Mouse (Mus musculus): Measurements from ENCODE around the gene Zfp937. TPM values are rescaled to one million over a fixed set of nuclear protein-coding genes. Genes with fewer than 3 reads are reported as not detected.
"Not testable (repeated sequence)": the region's sequence is repeated elsewhere in the genome, so short reads cannot be mapped to it uniquely, and the experiment has no call there.

The Zfp937 gene
- polyA plus RNA-seq, 1 experiment from 2014 or later: 10.3 TPM

DNA sequence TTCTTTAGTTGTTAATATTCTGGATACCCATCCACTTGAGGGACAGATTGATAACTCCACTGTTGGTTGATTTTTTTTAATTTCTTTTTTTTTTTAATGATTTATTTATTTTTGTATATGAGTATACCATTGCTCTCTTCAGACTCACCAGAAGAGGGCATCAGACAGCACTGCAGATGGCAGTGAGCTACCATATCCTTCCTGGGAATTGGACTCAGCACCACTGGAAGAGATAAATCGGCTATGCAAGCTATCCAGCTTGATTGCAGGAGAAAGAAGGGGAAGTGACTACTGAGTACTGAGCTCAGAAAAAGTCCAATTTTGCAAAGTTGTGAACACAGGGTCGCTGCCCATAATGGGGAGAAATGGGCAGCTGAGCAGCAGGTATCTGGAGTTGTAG is 39.0 kb downstream of the Zfp937 start:
- not testable (repeated sequence) for H3K4me3 ChIP-seq (ENCODE audit: low read depth, low read length); H3K4me2 ChIP-seq (ENCODE audit: low read depth, low read length, severe bottlenecking); H3K9ac ChIP-seq (ENCODE audit: low read length); H3K9me3 ChIP-seq (ENCODE audit: control insufficient read depth, low read length); H3K27me3 ChIP-seq (ENCODE audit: control insufficient read depth, insufficient read depth, low read length); ATAC-seq (replicated peaks; ENCODE audit: low FRiP score); H3K36me3 ChIP-seq (ENCODE audit: control insufficient read depth, insufficient read depth, low read length); H3K4me1 ChIP-seq (replicated peaks; ENCODE audit: control insufficient read depth, insufficient read depth, low read length); DNase-seq (ENCODE audit: low spot score); H3K27ac ChIP-seq (ENCODE audit: low read depth, low read length)
- 76% methylated on average over 2 of the region's 2 CpGs for WGBS

GRCm38 (mm10) chr2:150257291-150257690 is 39.4 kb downstream of the Zfp937 start, which contains the start of gene Gm14124:
TSS of gene Gm14124 (plus strand) at chr2:150257517.
- H3K9ac ChIP-seq (ENCODE audit: low read length); H3K27me3 ChIP-seq (ENCODE audit: control insufficient read depth, insufficient read depth, low read length); H3K4me3 ChIP-seq (ENCODE audit: low read depth, low read length); H3K36me3 ChIP-seq (ENCODE audit: control insufficient read depth, insufficient read depth, low read length); H3K4me2 ChIP-seq (ENCODE audit: low read depth, low read length, severe bottlenecking); H3K27ac ChIP-seq (ENCODE audit: low read depth, low read length); H3K9me3 ChIP-seq (ENCODE audit: control insufficient read depth, low read length); H3K4me1 ChIP-seq (replicated peaks; ENCODE audit: control insufficient read depth, insufficient read depth, low read length); ATAC-seq (replicated peaks; ENCODE audit: low FRiP score); DNase-seq (ENCODE audit: low spot score): not testable (repeated sequence)
- 94% methylated on average over 4 of the region's 4 CpGs for WGBS

Other genes starting within 250 kb of the Zfp937 start
- gene Zfp120, start 81.4 kb upstream of the Zfp937 start, polyA plus RNA-seq (2014; fragmentation: Nextera tagmentation; extraction: Ambion mirVana): 8.1 and 9.3 TPM in 2 replicates
- gene Gm10770, start 38.4 kb upstream of the Zfp937 start, polyA plus RNA-seq (2014; fragmentation: Nextera tagmentation; extraction: Ambion mirVana): not detected in 2 replicates
- not detected in 2 replicates for gene Gm14139, start 36.3 kb upstream of the Zfp937 start, polyA plus RNA-seq (2014; fragmentation: Nextera tagmentation; extraction: Ambion mirVana)
- 2.6 and 3.1 TPM in 2 replicates for gene Gm21994, start 37.5 kb downstream of the Zfp937 start, polyA plus RNA-seq (2014; fragmentation: Nextera tagmentation; extraction: Ambion mirVana)
- gene Gm14124, start 39.4 kb downstream of the Zfp937 start, polyA plus RNA-seq (2014; fragmentation: Nextera tagmentation; extraction: Ambion mirVana): not detected in 2 replicates
- gene Gm10130, start 105.6 kb downstream of the Zfp937 start, polyA plus RNA-seq (2014; fragmentation: Nextera tagmentation; extraction: Ambion mirVana): 1.2 and 1.7 TPM in 2 replicates
- gene 3300002I08Rik, start 144.7 kb downstream of the Zfp937 start, polyA plus RNA-seq (2014; fragmentation: Nextera tagmentation; extraction: Ambion mirVana): 9.4 and 11.7 TPM in 2 replicates
- 8.1 and 9.9 TPM in 2 replicates for gene Zfp442, start 233.4 kb downstream of the Zfp937 start, polyA plus RNA-seq (2014; fragmentation: Nextera tagmentation; extraction: Ambion mirVana)